Mouse (Mus musculus) intestine, embryonic 16.5 days (tissue): ENCODE results near the gene 6430548M08Rik. TPM values are rescaled to one million over a fixed set of nuclear protein-coding genes. Genes with fewer than 3 reads are reported as not detected.

Source experiments
- ATAC-seq: fragments of 200-750 bp; cut with Nextera tagmentation; 2 replicates; pipeline ENCODE4 v1.8.0; 2017; ENCODE audit warnings: moderate TSS enrichment, moderate library complexity
- H3K27ac ChIP-seq: fragments of 300-500 bp; sonication (generic); 2 replicates; pipeline ENCODE4 v1.5.1; 2014; ENCODE audit warnings: mild to moderate bottlenecking, low read length
- H3K27me3 ChIP-seq: fragments of 300-500 bp; sonication (generic); replicated peaks from 2 replicates; pipeline ENCODE4 v1.6.1; 2014; ENCODE audit warnings: low read length, control low read depth, mixed read lengths; ENCODE audit not compliant: control insufficient read depth, insufficient read depth
- H3K36me3 ChIP-seq: fragments of 300-500 bp; sonication (generic); 2 replicates; pipeline ENCODE4 v1.6.1; 2014; ENCODE audit warnings: low read length, control low read depth; ENCODE audit not compliant: control insufficient read depth, insufficient read depth
- H3K4me1 ChIP-seq: fragments of 300-500 bp; sonication (generic); 2 replicates; pipeline ENCODE4 v1.6.1; 2014; ENCODE audit warnings: low read length, control low read depth, mixed read lengths; ENCODE audit not compliant: control insufficient read depth, insufficient read depth
- H3K4me2 ChIP-seq: fragments of 300-500 bp; sonication (generic); 2 replicates; pipeline ENCODE4 v1.6.1; 2014; ENCODE audit warnings: low read depth, low read length, control low read depth
- H3K4me3 ChIP-seq: fragments of 300-500 bp; sonication (generic); 2 replicates; pipeline ENCODE4 v1.5.1; 2014; ENCODE audit warnings: mild to moderate bottlenecking, low read length
- H3K9ac ChIP-seq: fragments of 300-500 bp; sonication (generic); 2 replicates; pipeline ENCODE4 v1.6.1; 2014; ENCODE audit warnings: low read depth, low read length
- H3K9me3 ChIP-seq: fragments of 300-500 bp; sonication (generic); 2 replicates; pipeline ENCODE4 v1.6.1; 2016; ENCODE audit warnings: low read length, control low read depth; ENCODE audit not compliant: control insufficient read depth
- WGBS: fragments of 180-500 bp; shearing (Covaris S2); extraction: QIAGEN DNeasy Blood & Tissue Kit; methylation state at CpG from one replicate; pipeline ENCODE4 v1.1.7; 2014; 5-methylcytosine and 5-hydroxymethylcytosine counted together
- polyA plus RNA-seq: library from polyadenylated mRNA; unstranded; fragments of >200 nt; fragmentation: Nextera tagmentation; extraction: Ambion mirVana; gene quantifications from 2 replicates; pipeline ENCODE4 v1.2.1, GENCODE M21; 2015

The 6430548M08Rik gene
- polyA plus RNA-seq, 1 experiment from 2014 or later, result 4.6 TPM

DNA sequence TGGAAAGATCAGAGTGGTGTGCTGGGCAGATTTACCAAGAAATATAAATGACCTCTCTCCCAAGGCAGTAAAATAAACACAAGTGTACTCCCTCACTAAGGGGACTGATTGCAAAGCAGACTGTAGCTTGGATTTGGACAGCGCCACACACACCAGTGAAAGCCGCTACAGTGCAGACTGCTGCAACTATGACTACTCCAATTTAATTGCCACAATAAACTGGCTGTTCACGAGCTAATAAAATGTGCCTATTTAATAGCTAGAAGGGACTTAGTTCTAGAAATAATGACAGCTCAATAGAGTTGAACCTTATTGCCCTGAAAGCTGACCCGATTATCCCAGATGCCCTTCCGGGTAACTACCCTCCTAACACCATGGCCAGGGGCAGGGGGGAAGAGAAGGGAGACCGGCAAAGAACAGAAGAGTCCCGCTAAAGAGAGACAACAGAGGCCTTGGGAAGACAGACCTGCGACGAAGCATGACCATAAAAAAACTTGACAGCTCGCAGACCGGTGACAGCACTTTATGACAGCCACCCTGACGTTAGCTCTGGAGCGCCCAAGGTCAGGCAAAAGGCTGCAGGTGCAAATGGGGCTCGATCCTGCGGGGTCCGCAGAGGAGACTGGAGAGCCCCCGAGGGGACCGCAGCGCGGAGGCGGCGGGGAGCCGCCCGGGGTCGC, 13.4 kb upstream of the 6430548M08Rik start:
- H3K9me3 ChIP-seq, result no peaks in the 10 kb centered on the region
- peak overlapping the region; percentile 73 for H3K4me2 ChIP-seq
- H3K27me3 ChIP-seq, result no peaks in the 10 kb centered on the region
- WGBS, result 2% methylated on average over 25 of the region's 25 CpGs
- ATAC-seq, result peak; percentile 48
- H3K27ac ChIP-seq, result peak overlapping the region; percentile 95
- peak overlapping the region; percentile 89 for H3K9ac ChIP-seq
- peak overlapping the region; percentile 90 for H3K4me3 ChIP-seq
- H3K4me1 ChIP-seq, result peaks cover 35% of the 10 kb centered on the region
- H3K36me3 ChIP-seq, result no peaks in the 10 kb centered on the region

DNA sequence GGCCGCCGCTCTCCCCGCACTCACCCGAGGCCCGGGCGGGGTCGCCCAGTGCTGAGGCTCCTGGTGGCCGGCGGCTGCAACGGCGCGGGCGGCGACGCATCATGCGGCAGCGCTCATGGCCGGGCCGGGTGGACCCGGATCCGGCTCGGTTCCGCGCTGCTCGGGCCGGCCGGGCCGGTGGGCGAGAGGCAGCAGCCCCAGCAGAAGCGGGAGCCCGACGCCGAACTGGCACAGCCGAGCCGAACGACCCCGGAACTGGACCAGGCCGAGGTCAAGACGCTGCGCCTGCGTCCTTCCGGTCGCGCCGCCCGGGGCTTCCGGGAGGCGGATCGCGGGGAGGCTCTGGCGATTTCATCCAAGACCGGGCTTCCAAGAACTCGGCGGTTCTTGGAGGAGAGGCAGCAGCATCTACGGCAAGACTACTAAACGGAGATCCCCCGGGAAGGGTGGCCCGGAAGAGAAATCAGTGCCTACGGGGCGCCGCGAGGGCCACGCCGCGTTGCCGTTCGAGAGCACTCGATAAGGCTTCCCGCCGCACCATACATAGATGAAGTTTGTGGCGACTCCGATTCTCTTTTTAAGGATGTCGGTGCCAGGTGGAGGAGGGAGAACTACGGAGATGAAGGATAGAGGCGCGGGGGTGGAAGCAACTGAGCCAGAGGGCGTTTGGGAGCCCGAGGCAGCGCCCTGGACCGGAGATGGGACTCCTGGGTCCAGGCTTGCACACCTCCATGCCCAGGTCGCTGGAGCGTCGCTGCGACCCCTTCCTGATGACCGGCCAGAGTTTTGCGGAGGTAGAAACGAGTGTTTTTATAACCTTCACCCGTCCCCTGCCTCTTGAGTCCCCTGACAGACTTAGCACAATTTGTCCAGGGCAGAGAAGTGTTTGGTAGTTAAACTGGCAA, 12.6 kb upstream of the 6430548M08Rik start, which contains the start of gene Zdhhc7:
Gene Zdhhc7, minus strand, starts transcription at position 415 of the 905 bp plus-strand sequence.
- no peaks in the 10 kb centered on the region for H3K9me3 ChIP-seq
- H3K27ac ChIP-seq, result peak within 1 kb of the TSS; percentile 95
- H3K4me1 ChIP-seq, result peaks cover 27% of the 10 kb centered on the region
- peak; percentile 76 for ATAC-seq
- peak within 1 kb of the TSS; percentile 90 for H3K4me3 ChIP-seq
- H3K4me2 ChIP-seq, result peak within 1 kb of the TSS; percentile 73
- no peaks in the 10 kb centered on the region for H3K27me3 ChIP-seq
- under 1% methylated on average over 88 of the region's 88 CpGs for WGBS
- no peaks in the 10 kb centered on the region for H3K36me3 ChIP-seq
- peak within 1 kb of the TSS; percentile 89 for H3K9ac ChIP-seq

DNA sequence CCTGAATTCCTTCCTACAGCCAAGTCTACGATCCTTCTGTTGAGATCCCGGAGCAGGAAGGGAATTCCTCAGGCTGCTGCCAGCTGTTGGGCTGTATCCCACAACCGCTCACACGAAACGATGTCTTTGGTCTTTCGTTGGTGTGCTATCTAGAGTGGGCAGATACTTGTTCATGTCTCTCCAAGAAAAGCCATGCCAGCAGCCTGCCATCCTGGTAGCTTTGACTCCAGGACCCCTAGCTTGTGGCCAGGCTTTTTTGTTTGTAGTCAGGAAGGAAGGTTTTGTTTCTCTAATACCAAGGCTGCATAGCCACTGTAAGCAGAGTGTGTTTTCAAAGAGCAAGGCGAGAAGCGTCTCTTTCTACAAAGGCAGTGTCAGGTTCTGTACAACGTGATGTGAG, 10.0 kb upstream of the 6430548M08Rik start:
- Histone ChIP-seq H3K36me3 (no peaks in the 10 kb centered on the region), H3K27ac (peak overlapping the region; percentile 8; the same call in 1 of the 2 replicates), H3K27me3 (no peaks in the 10 kb centered on the region), H3K4me1 (peaks cover 17% of the 10 kb centered on the region), H3K9ac (no peak overlapping the region), H3K4me2 (no peak overlapping the region), H3K9me3 (no peaks in the 10 kb centered on the region), H3K4me3 (no peak overlapping the region)
- 82% methylated on average over 9 of the region's 9 CpGs for WGBS
- no peak for ATAC-seq

DNA sequence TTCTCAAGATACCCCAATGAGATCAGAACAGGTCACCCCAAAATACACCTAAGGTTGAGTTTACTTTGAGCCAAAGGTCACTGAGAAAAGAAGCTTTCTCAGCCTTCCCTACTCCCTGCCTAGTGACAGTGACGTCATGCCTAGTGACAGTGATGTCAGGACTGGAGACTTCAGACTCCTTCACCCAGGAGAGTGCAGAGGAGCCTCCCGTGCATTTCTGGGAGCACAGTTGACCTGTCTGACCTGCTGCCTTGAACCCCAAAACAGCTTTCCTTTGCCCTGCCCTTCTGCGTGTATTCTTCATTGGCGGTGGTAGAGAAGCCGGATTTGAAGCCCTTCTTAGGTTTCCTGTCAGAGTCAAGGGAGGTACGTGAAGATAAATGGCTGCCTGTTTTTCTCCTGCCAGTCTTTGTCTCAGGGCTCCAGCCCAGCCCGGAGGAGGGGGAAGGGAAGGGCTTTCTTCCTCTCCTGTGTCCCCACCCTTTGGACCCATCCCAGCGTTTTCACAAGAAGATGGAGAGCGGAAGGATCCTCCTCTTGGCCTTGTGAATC, 9.2 kb upstream of the 6430548M08Rik start:
- no peaks in the 10 kb centered on the region for H3K27me3 ChIP-seq
- WGBS, result 65% methylated on average over 9 of the region's 9 CpGs
- H3K4me1 ChIP-seq, result peaks cover 15% of the 10 kb centered on the region
- H3K9ac ChIP-seq, result no peak overlapping the region
- no peaks in the 10 kb centered on the region for H3K36me3 ChIP-seq
- ATAC-seq, result no peak
- H3K4me3 ChIP-seq, result no peak overlapping the region
- H3K9me3 ChIP-seq, result no peaks in the 10 kb centered on the region
- H3K4me2 ChIP-seq, result no peak overlapping the region
- no peak overlapping the region for H3K27ac ChIP-seq

DNA sequence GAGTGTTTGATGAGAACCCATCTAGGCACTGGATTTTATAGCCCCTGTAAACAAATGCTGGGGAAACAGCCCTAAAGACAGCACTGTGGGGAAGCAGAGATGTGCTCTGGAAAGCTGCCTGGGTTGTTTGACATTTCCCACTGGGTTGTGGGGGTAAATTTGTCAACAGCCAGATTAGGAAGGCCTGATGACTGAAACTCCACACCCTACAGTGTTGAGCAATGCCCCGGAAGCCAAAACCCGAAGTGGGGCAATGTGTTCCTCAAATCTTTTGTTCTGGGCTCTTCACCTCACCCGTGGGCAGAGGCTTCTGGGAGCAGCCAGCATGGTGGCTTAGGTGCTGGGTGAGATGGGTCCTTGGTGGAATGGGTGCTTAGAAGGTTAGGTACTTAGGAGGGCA, 4.8 kb upstream of the 6430548M08Rik start:
- no peaks in the 10 kb centered on the region for H3K27me3 ChIP-seq
- 27% methylated on average over 3 of the region's 3 CpGs for WGBS
- H3K4me2 ChIP-seq, result no peak overlapping the region
- H3K27ac ChIP-seq, result no peak overlapping the region
- H3K36me3 ChIP-seq, result no peaks in the 10 kb centered on the region
- peaks cover 7% of the 10 kb centered on the region for H3K4me1 ChIP-seq
- no peak overlapping the region for H3K9ac ChIP-seq
- H3K9me3 ChIP-seq, result no peaks in the 10 kb centered on the region
- H3K4me3 ChIP-seq, result no peak overlapping the region
- ATAC-seq, result no peak

DNA sequence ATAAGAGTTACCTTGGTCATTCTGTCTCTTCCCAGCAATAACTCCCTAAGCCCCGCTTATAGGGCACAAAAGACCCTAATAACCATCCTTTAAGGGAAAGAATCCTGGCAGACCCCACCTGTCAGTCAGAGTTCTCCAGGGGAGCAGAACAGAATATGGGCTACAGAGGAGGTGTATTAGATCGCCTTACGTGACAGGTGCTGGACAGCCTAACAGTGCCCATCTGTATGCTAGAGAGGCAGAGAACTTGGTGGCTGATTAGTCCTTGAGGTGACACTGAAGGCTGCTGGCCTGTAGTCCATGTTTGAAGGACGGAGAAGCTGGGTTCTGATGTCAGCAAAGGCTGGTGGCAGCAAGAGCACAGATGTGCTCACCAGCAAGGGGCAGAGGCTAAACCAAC, 3.0 kb upstream of the 6430548M08Rik start:
- ATAC-seq, result no peak
- Histone ChIP-seq H3K4me2 (no peak overlapping the region), H3K27me3 (peaks cover 11% of the 10 kb centered on the region), H3K4me1 (peaks cover 13% of the 10 kb centered on the region), H3K9ac (no peak overlapping the region), H3K36me3 (no peaks in the 10 kb centered on the region), H3K9me3 (no peaks in the 10 kb centered on the region), H3K4me3 (no peak overlapping the region), H3K27ac (no peak overlapping the region)
- 85% methylated on average over 4 of the region's 4 CpGs for WGBS

DNA sequence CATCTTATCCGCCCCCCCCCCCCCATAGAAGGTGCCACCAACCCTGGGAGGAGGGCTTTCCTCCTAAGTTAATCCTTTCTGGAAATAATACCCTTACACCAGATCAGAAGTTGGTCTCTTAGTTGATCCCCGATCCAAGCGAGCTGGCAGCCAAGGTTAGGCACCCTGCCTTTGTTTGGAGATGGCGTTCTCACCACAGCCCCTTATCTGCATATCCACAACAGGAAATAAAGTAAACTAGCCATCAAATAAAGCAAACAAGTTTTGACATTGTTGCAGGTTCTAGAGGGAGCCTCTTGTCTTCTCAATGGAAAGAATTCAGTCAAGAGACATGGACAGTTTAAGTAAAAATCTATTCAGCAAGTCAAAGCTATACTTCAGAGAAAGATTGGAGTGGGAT, 2.6 kb upstream of the 6430548M08Rik start:
- H3K36me3 ChIP-seq, result no peaks in the 10 kb centered on the region
- no peak overlapping the region for H3K9ac ChIP-seq
- no peak for ATAC-seq
- peaks cover 13% of the 10 kb centered on the region for H3K4me1 ChIP-seq
- H3K4me3 ChIP-seq, result no peak overlapping the region
- no peak overlapping the region for H3K4me2 ChIP-seq
- peaks cover 11% of the 10 kb centered on the region for H3K27me3 ChIP-seq
- no peaks in the 10 kb centered on the region for H3K9me3 ChIP-seq
- WGBS, result 64% methylated on average over 4 of the region's 4 CpGs
- no peak overlapping the region for H3K27ac ChIP-seq

DNA sequence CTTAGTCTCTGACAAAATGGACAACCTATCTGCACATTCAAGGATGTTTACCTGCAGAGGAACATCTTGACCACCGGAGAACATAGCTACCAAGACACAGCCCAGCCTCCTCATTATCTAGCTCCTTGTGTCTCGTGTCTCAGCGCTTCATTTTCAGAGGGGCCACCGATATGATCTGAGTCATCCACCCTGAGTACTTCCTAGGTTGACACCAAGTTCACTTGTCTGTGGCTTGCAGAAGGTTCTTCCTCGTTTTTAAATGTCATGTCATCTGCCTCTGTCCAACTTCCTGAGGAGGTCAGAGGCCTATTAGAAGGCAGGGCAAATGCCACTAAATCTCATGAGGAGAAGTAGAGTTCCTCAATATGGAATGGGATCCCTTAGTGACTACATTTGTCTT, 1.4 kb upstream of the 6430548M08Rik start:
- Histone ChIP-seq H3K4me2 (no peak overlapping the region), H3K27ac (no peak overlapping the region; the same call in 1 of the 2 replicates)

DNA sequence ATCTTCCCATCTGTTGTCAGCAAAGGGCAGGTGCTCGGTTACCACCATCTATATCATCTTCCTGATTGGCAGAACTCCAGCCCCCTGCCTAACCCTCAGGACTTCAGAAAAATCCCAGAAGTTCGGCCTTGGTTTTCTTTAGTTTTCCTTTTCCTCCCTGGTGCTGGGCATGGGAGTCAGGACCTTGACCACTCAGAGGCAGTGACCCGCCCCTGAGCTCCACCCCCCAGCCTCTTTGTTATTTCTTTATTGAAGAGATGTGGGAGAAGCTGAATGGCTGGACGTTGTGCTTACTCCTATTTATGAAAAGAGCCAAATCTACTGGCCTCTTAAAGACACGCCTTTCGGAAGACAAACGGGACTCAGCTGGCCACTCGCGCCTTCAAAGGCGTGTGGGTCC, 646 bp upstream of the 6430548M08Rik start:
- peak; percentile 62 for ATAC-seq
- Histone ChIP-seq H3K27ac (peak overlapping the region; percentile 97), H3K4me1 (peaks cover 17% of the 10 kb centered on the region), H3K27me3 (peaks cover 11% of the 10 kb centered on the region), H3K4me3 (peak overlapping the region; percentile 63), H3K4me2 (peak overlapping the region; percentile 80), H3K36me3 (no peaks in the 10 kb centered on the region), H3K9ac (peak overlapping the region; percentile 77), H3K9me3 (no peaks in the 10 kb centered on the region)
- WGBS, result 3% methylated on average over 10 of the region's 10 CpGs

More for the DNA sequence above, 1.4 kb upstream of the 6430548M08Rik start:
- H3K9ac ChIP-seq, result no peak overlapping the region
- no peaks in the 10 kb centered on the region for H3K9me3 ChIP-seq
- WGBS, result 72% methylated on average over 5 of the region's 5 CpGs
- no peaks in the 10 kb centered on the region for H3K36me3 ChIP-seq
- peaks cover 17% of the 10 kb centered on the region for H3K4me1 ChIP-seq
- ATAC-seq, result no peak
- peaks cover 11% of the 10 kb centered on the region for H3K27me3 ChIP-seq
- H3K4me3 ChIP-seq, result no peak overlapping the region
